Mouse (Mus musculus): ENCODE results near the gene Faah. TPM values are rescaled to one million over a fixed set of nuclear protein-coding genes. Genes with fewer than 3 reads are reported as not detected.

Faah gene
- total RNA-seq, 2 experiments from 2014 or later, result 152 to 157 TPM

GRCm38 (mm10) chr4:115989382-115989781 lies 28.3 kb downstream of the Faah start:
- DNase-seq (ENCODE audit: low spot score in 2 of 2), result no peak
- H3K27ac ChIP-seq, result no peak overlapping the region
- H3K4me3 ChIP-seq, result no peak overlapping the region
- no peak for TF ChIP-seq CTCF (conservative IDR thresholded peaks at IDR 0.05)

GRCm38 (mm10) chr4:115987858-115988530 lies 29.7 kb downstream of the Faah start:
- Histone ChIP-seq H3K27ac (no peak overlapping the region), H3K4me3 (no peak overlapping the region)
- no peak for DNase-seq (ENCODE audit: low spot score in 2 of 2)
- no peak for TF ChIP-seq CTCF (conservative IDR thresholded peaks at IDR 0.05)

GRCm38 (mm10) chr4:115987436-115987835 lies 30.3 kb downstream of the Faah start:
- DNase-seq (ENCODE audit: low spot score in 2 of 2), result no peak
- Histone ChIP-seq H3K27ac (no peak overlapping the region), H3K4me3 (no peak overlapping the region)
- no peak for TF ChIP-seq CTCF (conservative IDR thresholded peaks at IDR 0.05)

GRCm38 (mm10) chr4:115984967-115985366 lies 32.8 kb downstream of the Faah start:
- no peak for DNase-seq (ENCODE audit: low spot score in 2 of 2)

DNA sequence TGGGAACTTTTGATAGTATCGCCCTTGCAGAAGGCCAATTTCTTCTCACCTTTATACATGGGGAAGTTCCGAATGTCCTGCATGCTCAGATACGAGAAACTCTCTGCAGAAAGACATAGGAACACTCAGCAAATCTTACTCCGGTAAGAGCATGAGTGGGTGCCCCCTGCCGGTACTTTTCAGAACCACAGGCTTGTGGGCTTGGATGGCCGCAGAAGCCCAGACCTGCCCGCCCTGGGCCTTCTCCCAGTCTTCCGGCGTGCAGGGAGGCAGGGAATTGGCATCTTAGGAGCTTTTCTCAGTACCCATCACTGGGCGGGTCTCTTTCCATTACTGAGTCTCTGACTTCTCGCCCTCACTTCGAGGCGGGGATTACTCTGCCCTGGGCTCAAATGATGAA lies 33.6 kb downstream of the Faah start:
- H3K4me3 ChIP-seq, result no peak overlapping the region
- peak; percentile 97 for TF ChIP-seq CTCF (conservative IDR thresholded peaks at IDR 0.05)
- peak; percentile 73 to 88 for DNase-seq (ENCODE audit: low spot score in 2 of 2)
- no peak overlapping the region for H3K27ac ChIP-seq

More at GRCm38 (mm10) chr4:115984967-115985366, 32.8 kb downstream of the Faah start:
- no peak overlapping the region for H3K27ac ChIP-seq
- H3K4me3 ChIP-seq, result no peak overlapping the region
- TF ChIP-seq CTCF (conservative IDR thresholded peaks at IDR 0.05), result peak; percentile 19; the same call in 1 of the 2 replicates

DNA sequence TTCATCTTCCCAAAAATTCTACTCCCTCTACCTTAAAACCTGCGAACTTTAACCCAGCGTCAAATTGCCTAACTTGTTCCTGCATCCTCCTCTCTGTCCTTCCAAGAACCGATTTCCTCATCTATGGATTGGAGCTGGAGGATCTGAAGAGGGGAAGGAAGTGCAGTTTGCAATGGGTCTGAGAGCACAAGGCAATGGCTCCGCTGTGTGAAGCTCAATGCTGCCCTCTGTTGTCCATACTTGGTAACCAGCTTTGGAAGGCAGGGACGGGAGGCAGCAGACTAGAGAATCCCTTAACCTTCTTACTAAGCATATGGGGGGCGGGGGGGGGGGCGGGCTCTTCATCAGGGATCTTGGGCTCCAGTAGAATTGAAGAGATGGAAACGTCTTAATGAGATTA lies 37.0 kb downstream of the Faah start:
- Histone ChIP-seq H3K4me3 (no peak overlapping the region), H3K27ac (no peak overlapping the region)
- peak; percentile 82 for TF ChIP-seq CTCF (conservative IDR thresholded peaks at IDR 0.05)
- peak; percentile 77 to 88 for DNase-seq (ENCODE audit: low spot score in 2 of 2)

DNA sequence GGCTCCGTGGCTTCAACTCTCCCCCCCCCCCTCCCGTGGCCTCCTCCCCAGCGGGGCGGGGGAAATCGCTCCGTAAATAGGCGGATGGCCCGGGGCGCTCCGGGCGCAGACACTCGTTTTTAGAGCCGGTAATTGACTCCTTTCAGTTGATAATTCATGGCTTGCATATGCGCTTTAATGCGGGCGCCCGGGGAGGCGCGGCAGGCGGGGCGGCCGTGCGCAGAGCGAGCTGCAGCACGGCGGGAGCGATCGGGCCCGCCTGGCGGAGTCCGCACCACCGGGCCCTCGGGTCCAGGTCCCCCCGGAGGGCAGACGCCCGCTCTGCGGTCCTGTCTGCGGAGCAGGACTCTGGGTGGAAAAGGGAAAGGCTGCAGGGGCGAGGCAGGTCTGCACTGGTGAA lies 38.3 kb downstream of the Faah start:
- no peak for DNase-seq (ENCODE audit: low spot score in 2 of 2)
- H3K4me3 ChIP-seq, result peak overlapping the region; percentile 42
- TF ChIP-seq CTCF (conservative IDR thresholded peaks at IDR 0.05), result no peak
- H3K27ac ChIP-seq, result no peak overlapping the region

- Histone ChIP-seq H3K4me3 (no peak overlapping the region), H3K27ac (no peak overlapping the region)
- no peak for TF ChIP-seq CTCF (conservative IDR thresholded peaks at IDR 0.05)
- DNase-seq (ENCODE audit: low spot score in 2 of 2), result no peak
These were observed 38.8 kb downstream of the Faah start for GRCm38 (mm10) chr4:115978911-115979310.

DNA sequence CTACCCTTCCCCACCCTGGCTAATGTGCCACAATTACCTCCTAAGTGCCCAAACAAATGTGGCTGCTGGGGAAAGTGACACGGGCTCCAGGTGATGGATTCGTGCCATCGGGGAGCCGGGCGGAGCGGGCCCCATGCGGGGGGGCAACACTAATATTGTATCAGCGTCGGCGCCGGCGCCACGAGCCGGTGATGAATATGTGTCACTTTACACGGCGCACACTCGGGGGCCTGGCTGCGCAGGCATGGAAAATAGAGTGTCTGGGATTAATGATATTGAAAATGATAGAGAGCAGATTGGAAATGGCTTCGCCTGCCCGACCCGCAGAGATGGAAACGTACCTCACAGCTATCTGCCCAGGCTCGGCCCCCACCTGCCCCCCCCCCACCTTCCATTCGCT lies 45.2 kb downstream of the Faah start:
- TF ChIP-seq CTCF (conservative IDR thresholded peaks at IDR 0.05), result no peak
- DNase-seq (ENCODE audit: low spot score in 2 of 2), result no peak
- Histone ChIP-seq H3K27ac (no peak overlapping the region), H3K4me3 (no peak overlapping the region)

DNA sequence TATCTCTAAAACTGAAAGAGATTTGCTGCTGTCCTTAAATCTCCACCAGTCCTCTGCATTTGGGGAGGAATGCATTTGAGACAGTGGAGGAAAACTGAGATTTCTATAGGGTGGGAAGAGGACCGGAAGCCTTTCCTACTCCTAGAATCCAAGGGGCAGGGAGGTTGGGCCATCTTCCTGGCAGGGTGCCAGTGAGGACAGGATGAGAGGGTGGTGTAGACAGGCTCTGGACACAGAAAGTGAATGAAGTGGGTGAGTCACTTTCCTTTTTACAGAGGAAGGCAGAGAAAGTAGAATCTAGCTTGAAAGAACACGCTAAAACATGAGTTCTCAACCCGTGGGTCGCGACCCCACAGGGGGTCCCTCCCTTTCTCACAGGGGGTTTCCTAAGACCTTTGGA lies 53.3 kb downstream of the Faah start:
- no peak for TF ChIP-seq CTCF (conservative IDR thresholded peaks at IDR 0.05)
- Histone ChIP-seq H3K4me3 (no peak overlapping the region), H3K27ac (no peak overlapping the region)
- no peak for DNase-seq (ENCODE audit: low spot score in 2 of 2)

DNA sequence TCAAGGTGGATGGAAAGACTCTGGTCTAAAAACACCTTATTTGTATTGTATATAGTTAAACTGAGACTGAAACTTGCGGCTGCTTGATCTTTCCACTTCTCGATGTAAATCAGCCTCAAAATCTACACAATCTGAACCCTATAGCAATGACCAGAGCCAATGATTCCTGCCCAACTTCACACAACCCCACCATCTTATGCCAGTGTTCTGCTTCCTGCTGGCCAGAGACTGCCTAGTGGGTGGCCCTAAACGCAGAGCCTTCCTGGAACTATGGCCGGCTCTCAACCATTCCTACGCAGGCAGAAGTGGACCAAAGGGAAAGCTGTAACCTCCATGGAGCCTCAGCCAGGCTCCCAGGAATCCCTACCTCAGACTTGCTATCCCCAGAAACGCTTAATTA lies 54.0 kb downstream of the Faah start:
- TF ChIP-seq CTCF (conservative IDR thresholded peaks at IDR 0.05), result no peak
- DNase-seq (ENCODE audit: low spot score in 2 of 2), result no peak
- Histone ChIP-seq H3K4me3 (no peak overlapping the region), H3K27ac (no peak overlapping the region)

- Histone ChIP-seq H3K4me3 (peak overlapping the region; percentile 79), H3K27ac (peak overlapping the region; percentile 60)
- DNase-seq (ENCODE audit: low spot score in 2 of 2), result peak in 1 of 2 experiments; percentile 43
- TF ChIP-seq CTCF (conservative IDR thresholded peaks at IDR 0.05), result peak; percentile 21
These were observed 54.9 kb downstream of the Faah start for GRCm38 (mm10) chr4:115962671-115963412.

GRCm38 (mm10) chr4:115961991-115962390 lies 55.7 kb downstream of the Faah start:
- Histone ChIP-seq H3K27ac (no peak overlapping the region), H3K4me3 (no peak overlapping the region)
- DNase-seq (ENCODE audit: low spot score in 2 of 2), result no peak
- no peak for TF ChIP-seq CTCF (conservative IDR thresholded peaks at IDR 0.05)

DNA sequence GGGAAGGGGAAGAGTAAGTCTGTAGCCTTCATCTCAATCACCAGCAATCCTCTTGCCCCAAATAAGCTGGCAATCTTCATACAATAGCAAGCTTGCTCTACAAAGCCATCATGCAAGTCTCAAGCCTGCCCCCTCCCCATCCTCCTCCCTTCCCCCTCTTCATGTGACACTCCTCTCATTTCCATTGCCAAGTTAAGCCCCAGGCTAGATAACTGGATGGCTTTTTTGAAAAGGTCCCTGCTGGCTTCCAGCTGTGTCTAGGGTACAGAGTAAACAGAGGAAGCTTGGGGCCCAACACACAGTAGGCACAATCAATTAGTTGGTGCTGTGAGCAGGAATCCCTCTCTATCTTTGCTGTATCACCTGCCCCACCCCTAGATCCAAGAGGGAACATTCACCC lies 58.2 kb downstream of the Faah start:
- no peak for TF ChIP-seq CTCF (conservative IDR thresholded peaks at IDR 0.05)
- H3K4me3 ChIP-seq, result no peak overlapping the region
- no peak overlapping the region for H3K27ac ChIP-seq
- DNase-seq (ENCODE audit: low spot score in 2 of 2), result no peak

Data from layer of hippocampus, adult 2 months (tissue).